Mouse (Mus musculus): Measurements from ENCODE around the gene Fbxl15. TPM values are rescaled to one million over a fixed set of nuclear protein-coding genes. Genes with fewer than 3 reads are reported as not detected.
A peak's percentile ranks its signal among the peaks of the same experiment; 100 is the strongest.

The Fbxl15 gene
- polyA plus RNA-seq, 1 experiment = 3.9 TPM

- no peak for TF ChIP-seq CTCF (IDR thresholded peaks at IDR 0.05; ENCODE audit: borderline replicate concordance, insufficient read depth, low read length)
- TF ChIP-seq POLR2A (IDR thresholded peaks at IDR 0.05; ENCODE audit: low read depth, low read length) = no peak
- no peak overlapping the region for H3K27ac ChIP-seq (ENCODE audit: insufficient read depth, low read length)
- H3K4me1 ChIP-seq (ENCODE audit: control insufficient read depth, insufficient read depth, low read length) = peaks cover 4% of the 10 kb centered on the region; the same call in 1 of the 2 replicates
- no peak overlapping the region for H3K4me3 ChIP-seq (ENCODE audit: insufficient read depth, low read length)
Measured at GRCm38 (mm10) chr19:46307781-46308180, 20.2 kb upstream of the Fbxl15 start.

- Histone ChIP-seq H3K27ac (ENCODE audit: insufficient read depth, low read length) (no peak overlapping the region), H3K4me3 (ENCODE audit: insufficient read depth, low read length) (no peak overlapping the region), H3K4me1 (ENCODE audit: control insufficient read depth, insufficient read depth, low read length) (peaks cover 4% of the 10 kb centered on the region; the same call in 1 of the 2 replicates)
- TF ChIP-seq POLR2A (IDR thresholded peaks at IDR 0.05; ENCODE audit: low read depth, low read length) (no peak), CTCF (IDR thresholded peaks at IDR 0.05; ENCODE audit: borderline replicate concordance, insufficient read depth, low read length) (no peak)
Measured at GRCm38 (mm10) chr19:46308303-46308702, 19.7 kb upstream of the Fbxl15 start.

GRCm38 (mm10) chr19:46308706-46309435 is 19.1 kb upstream of the Fbxl15 start:
- Histone ChIP-seq H3K4me1 (ENCODE audit: control insufficient read depth, insufficient read depth, low read length) (peaks cover under 1% of the 10 kb centered on the region; the same call in 1 of the 2 replicates), H3K4me3 (ENCODE audit: insufficient read depth, low read length) (no peak overlapping the region), H3K27ac (ENCODE audit: insufficient read depth, low read length) (no peak overlapping the region)
- TF ChIP-seq CTCF (IDR thresholded peaks at IDR 0.05; ENCODE audit: borderline replicate concordance, insufficient read depth, low read length) (peak; percentile 100), POLR2A (IDR thresholded peaks at IDR 0.05; ENCODE audit: low read depth, low read length) (no peak)

DNA sequence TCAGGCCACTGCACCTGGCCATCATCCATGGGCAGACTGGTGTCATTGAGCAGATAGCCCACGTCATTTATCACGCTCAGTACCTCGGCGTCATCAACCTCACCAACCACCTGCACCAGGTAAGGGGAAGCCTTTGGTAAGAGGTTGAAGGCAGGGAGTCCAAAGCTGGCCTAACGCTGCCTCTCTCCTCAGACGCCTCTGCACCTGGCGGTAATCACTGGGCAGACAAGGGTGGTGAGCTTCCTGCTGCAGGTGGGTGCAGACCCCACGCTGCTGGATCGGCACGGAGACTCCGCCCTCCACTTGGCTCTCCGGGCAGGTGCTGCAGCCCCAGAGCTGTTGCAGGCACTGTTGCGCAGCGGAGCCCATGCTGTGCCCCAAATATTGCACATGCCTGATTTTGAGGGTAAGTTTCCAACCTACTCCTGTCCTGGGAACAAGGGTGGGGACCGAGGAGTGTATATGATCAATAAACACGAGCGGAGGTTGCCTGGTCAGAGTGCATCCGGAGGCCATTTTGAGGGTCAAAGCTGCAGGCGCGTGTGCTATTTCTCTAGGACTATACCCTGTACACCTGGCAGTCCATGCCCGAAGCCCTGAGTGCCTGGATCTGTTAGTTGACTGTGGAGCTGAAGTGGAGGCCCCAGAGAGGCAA is 18.2 kb upstream of the Fbxl15 start:
- Histone ChIP-seq H3K27ac (ENCODE audit: insufficient read depth, low read length) (no peak overlapping the region), H3K4me1 (ENCODE audit: control insufficient read depth, insufficient read depth, low read length) (no peaks in the 10 kb centered on the region), H3K4me3 (ENCODE audit: insufficient read depth, low read length) (no peak overlapping the region)
- TF ChIP-seq POLR2A (IDR thresholded peaks at IDR 0.05; ENCODE audit: low read depth, low read length) = no peak
- TF ChIP-seq CTCF (IDR thresholded peaks at IDR 0.05; ENCODE audit: borderline replicate concordance, insufficient read depth, low read length) = no peak

- no peak overlapping the region for H3K27ac ChIP-seq (ENCODE audit: insufficient read depth, low read length)
- no peak overlapping the region for H3K4me3 ChIP-seq (ENCODE audit: insufficient read depth, low read length)
- no peaks in the 10 kb centered on the region for H3K4me1 ChIP-seq (ENCODE audit: control insufficient read depth, insufficient read depth, low read length)
- TF ChIP-seq CTCF (IDR thresholded peaks at IDR 0.05; ENCODE audit: borderline replicate concordance, insufficient read depth, low read length) (no peak), POLR2A (IDR thresholded peaks at IDR 0.05; ENCODE audit: low read depth, low read length) (no peak)
Measured at GRCm38 (mm10) chr19:46310312-46310865, 17.6 kb upstream of the Fbxl15 start.

DNA sequence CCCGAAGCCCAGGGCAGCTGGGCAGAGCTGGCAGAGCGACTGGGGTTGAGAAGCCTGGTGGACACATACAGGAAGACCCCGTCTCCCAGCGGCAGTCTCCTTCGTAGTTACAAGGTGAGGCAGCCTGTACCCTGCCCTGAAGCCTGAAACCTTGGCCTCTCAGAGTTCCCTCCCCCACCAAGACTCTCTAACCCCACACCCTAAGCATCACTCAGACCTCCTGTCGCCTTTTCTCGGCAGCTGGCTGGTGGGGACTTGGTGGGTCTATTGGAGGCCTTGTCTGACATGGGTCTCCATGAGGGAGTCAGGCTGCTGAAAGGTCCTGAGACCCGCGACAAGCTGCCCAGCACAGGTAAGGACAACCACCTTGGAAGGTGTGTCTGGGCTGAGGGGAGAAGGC is 16.6 kb upstream of the Fbxl15 start:
- Histone ChIP-seq H3K4me3 (ENCODE audit: insufficient read depth, low read length) (no peak overlapping the region), H3K4me1 (ENCODE audit: control insufficient read depth, insufficient read depth, low read length) (no peaks in the 10 kb centered on the region), H3K27ac (ENCODE audit: insufficient read depth, low read length) (no peak overlapping the region)
- no peak for TF ChIP-seq POLR2A (IDR thresholded peaks at IDR 0.05; ENCODE audit: low read depth, low read length)
- no peak for TF ChIP-seq CTCF (IDR thresholded peaks at IDR 0.05; ENCODE audit: borderline replicate concordance, insufficient read depth, low read length)

DNA sequence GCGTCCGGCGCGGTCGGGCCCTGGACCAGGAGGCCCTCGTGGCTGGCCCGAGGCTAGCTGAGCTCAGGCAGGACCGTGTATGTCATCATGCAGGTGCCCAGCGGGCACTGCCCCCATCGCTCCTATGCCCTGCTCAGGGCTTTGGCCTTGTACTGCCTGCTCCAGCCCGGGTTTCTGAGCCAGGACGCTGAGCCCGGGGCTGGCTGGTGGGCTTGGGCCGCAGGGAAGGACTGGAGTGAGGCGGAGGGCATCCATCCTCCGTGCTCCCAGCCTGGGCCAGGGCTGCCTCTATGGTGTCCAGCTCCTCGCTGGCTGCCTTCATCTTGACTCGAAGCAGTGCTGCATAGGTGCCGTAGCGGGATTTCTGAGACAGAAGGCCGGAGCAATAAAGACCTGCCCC is 15.4 kb upstream of the Fbxl15 start:
- no peaks in the 10 kb centered on the region for H3K4me1 ChIP-seq (ENCODE audit: control insufficient read depth, insufficient read depth, low read length)
- no peak for TF ChIP-seq CTCF (IDR thresholded peaks at IDR 0.05; ENCODE audit: borderline replicate concordance, insufficient read depth, low read length)
- TF ChIP-seq POLR2A (IDR thresholded peaks at IDR 0.05; ENCODE audit: low read depth, low read length) = no peak
- no peak overlapping the region for H3K27ac ChIP-seq (ENCODE audit: insufficient read depth, low read length)
- no peak overlapping the region for H3K4me3 ChIP-seq (ENCODE audit: insufficient read depth, low read length)

GRCm38 (mm10) chr19:46313116-46313515 is 14.9 kb upstream of the Fbxl15 start:
- TF ChIP-seq POLR2A (IDR thresholded peaks at IDR 0.05; ENCODE audit: low read depth, low read length) (no peak), CTCF (IDR thresholded peaks at IDR 0.05; ENCODE audit: borderline replicate concordance, insufficient read depth, low read length) (no peak)
- H3K4me1 ChIP-seq (ENCODE audit: control insufficient read depth, insufficient read depth, low read length) = no peaks in the 10 kb centered on the region
- no peak overlapping the region for H3K4me3 ChIP-seq (ENCODE audit: insufficient read depth, low read length)
- H3K27ac ChIP-seq (ENCODE audit: insufficient read depth, low read length) = no peak overlapping the region

DNA sequence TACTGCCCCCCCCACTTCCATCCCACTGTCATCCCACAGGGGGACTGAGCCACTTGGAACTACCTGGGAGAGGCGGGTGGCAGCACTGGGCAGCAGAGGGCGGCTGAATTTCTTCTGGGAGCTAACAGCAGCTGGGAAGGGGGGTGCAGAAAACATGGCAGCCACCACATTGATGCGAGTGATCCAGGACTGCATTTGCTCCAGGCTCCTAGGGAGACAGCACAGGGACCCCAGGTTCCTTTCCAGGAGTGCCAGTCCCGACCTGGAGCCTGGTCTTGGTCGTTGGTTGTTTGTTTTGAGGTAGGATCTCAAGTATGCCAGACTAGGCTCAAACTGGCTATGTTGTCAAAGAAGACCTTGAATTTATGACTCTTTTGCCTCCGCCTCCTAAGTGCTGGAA is 14.4 kb upstream of the Fbxl15 start:
- Histone ChIP-seq H3K27ac (ENCODE audit: insufficient read depth, low read length) (no peak overlapping the region), H3K4me1 (ENCODE audit: control insufficient read depth, insufficient read depth, low read length) (no peaks in the 10 kb centered on the region; the same call in 1 of the 2 replicates), H3K4me3 (ENCODE audit: insufficient read depth, low read length) (no peak overlapping the region)
- TF ChIP-seq POLR2A (IDR thresholded peaks at IDR 0.05; ENCODE audit: low read depth, low read length) (no peak), CTCF (IDR thresholded peaks at IDR 0.05; ENCODE audit: borderline replicate concordance, insufficient read depth, low read length) (no peak)

DNA sequence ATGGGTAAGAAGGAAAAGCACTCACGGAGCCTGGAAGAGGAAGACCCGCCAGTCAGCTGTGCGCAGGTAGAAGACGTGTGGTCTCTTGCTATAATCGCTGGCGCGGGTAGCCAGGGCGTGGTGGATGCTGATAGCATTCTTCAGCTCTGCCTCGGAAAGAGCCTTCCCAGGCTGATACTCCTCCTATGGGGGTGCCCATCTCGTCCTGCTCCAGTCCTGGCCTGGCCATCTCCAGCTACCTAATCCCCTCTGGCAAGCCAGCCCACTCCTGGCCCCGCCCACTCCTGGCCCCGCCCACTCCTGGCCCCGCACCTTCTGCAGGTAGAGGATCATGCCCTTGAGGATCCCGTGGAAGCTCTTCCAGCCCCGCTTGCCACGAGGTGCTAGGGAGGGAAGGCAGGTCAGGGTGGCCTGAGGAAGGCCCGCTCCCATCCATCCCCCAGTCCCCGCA is 13.8 kb upstream of the Fbxl15 start:
- Histone ChIP-seq H3K27ac (ENCODE audit: insufficient read depth, low read length) (no peak overlapping the region), H3K4me3 (ENCODE audit: insufficient read depth, low read length) (no peak overlapping the region), H3K4me1 (ENCODE audit: control insufficient read depth, insufficient read depth, low read length) (peaks cover 2% of the 10 kb centered on the region; the same call in 1 of the 2 replicates)
- TF ChIP-seq POLR2A (IDR thresholded peaks at IDR 0.05; ENCODE audit: low read depth, low read length) (0 out of 2 replicates have a peak, but pooled peaks have one; percentile 14), CTCF (IDR thresholded peaks at IDR 0.05; ENCODE audit: borderline replicate concordance, insufficient read depth, low read length) (no peak)

Measured in embryonic fibroblast, embryonic 13.5 days (primary cell).